Mouse (Mus musculus): ENCODE measurements at regions not wholly inside any gene's neighbourhood (a gene's known extent, or its start where the extent isn't known, plus 50 kb on each side); places are given as distances from the start of the nearest gene placed in this dataset. TPM values are rescaled to one million over a fixed set of nuclear protein-coding genes. Genes with fewer than 3 reads are reported as not detected.

DNA sequence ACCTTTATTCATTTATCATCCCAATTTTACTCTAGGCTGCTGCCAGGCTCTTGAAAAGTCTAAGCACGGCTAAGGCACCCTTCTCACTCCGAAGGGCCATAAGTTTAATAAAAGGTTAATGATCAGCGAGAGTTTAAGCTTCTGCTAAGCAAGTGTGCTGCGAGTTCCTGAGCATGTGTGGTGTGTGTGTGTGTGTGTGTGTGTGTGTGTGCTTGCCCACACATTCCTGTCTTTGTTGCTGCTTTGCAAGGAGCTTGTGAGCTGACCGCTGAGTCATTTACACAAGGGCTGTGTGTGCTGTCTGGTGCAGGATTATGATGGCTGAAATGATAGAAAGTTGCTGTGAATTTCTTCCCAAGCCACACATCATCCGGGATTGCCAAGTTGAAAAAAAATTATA is 527.1 kb downstream of the Ppargc1a start:
- H3K4me3 ChIP-seq (ENCODE audit: insufficient read depth, poor library complexity, severe bottlenecking) = no peak overlapping the region
- no peaks in the 10 kb centered on the region for H3K79me2 ChIP-seq (ENCODE audit: control insufficient read depth, insufficient read depth)
- no peaks in the 10 kb centered on the region for H3K27me3 ChIP-seq (ENCODE audit: control insufficient read depth, insufficient read depth, insufficient read length)
- no peak for TF ChIP-seq CTCF (IDR thresholded peaks at IDR 0.05; ENCODE audit: control insufficient read depth, insufficient read depth, insufficient read length)
- TF ChIP-seq MYOD1 (IDR thresholded peaks at IDR 0.05; ENCODE audit: control insufficient read depth, insufficient read length, low read depth) = no peak
- TF ChIP-seq USF1 (IDR thresholded peaks at IDR 0.05; ENCODE audit: low read depth) = no peak
- TF ChIP-seq MYOG (IDR thresholded peaks at IDR 0.05; ENCODE audit: control insufficient read depth, extremely low read depth, insufficient read length) = no peak
- no peak for TF ChIP-seq CEBPB (IDR thresholded peaks at IDR 0.05; ENCODE audit: low read depth)
- no peak for TF ChIP-seq FOSL1 (IDR thresholded peaks at IDR 0.05; ENCODE audit: insufficient read depth, low read length, poor library complexity, severe bottlenecking)
- TF ChIP-seq MAX (IDR thresholded peaks at IDR 0.05) = no peak
- no peaks in the 10 kb centered on the region for H3K79me3 ChIP-seq (ENCODE audit: low read depth)
- no peaks in the 10 kb centered on the region for H3K36me3 ChIP-seq (ENCODE audit: control insufficient read depth, insufficient read depth)
- H3ac ChIP-seq (ENCODE audit: control insufficient read depth, insufficient read length, low read depth) = no peak overlapping the region

DNA sequence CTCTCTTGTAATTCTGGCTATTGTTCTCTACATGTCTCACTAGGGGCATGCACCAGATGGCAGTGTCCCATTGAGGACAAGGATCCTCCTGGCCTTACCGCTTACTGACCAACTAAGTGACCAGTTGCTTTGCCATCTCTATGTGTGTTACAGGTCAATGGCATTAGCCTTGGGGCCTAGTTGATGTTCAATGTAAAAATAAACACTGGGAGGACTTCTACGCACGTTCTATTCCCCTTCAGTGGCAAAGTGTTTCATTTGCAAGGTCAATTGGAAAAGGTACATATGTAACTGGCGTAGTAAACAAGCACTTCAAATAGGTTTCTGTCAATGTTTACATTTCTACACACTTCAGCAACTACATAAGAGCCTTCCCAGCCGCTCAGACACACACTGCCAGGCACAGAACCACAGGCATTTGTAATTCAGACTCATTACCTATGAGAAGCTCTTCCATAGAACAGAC is 527.8 kb downstream of the Ppargc1a start:
- H3K79me2 ChIP-seq (ENCODE audit: control insufficient read depth, insufficient read depth) = no peaks in the 10 kb centered on the region
- no peak overlapping the region for H3K4me3 ChIP-seq (ENCODE audit: insufficient read depth, poor library complexity, severe bottlenecking)
- H3K36me3 ChIP-seq (ENCODE audit: control insufficient read depth, insufficient read depth) = no peaks in the 10 kb centered on the region
- H3K27me3 ChIP-seq (ENCODE audit: control insufficient read depth, insufficient read depth, insufficient read length) = no peaks in the 10 kb centered on the region
- H3ac ChIP-seq (ENCODE audit: control insufficient read depth, insufficient read length, low read depth) = no peak overlapping the region
- TF ChIP-seq MAX (IDR thresholded peaks at IDR 0.05) (no peak), CEBPB (IDR thresholded peaks at IDR 0.05; ENCODE audit: low read depth) (no peak), MYOD1 (IDR thresholded peaks at IDR 0.05; ENCODE audit: control insufficient read depth, insufficient read length, low read depth) (no peak), FOSL1 (IDR thresholded peaks at IDR 0.05; ENCODE audit: insufficient read depth, low read length, poor library complexity, severe bottlenecking) (no peak), USF1 (IDR thresholded peaks at IDR 0.05; ENCODE audit: low read depth) (no peak), CTCF (IDR thresholded peaks at IDR 0.05; ENCODE audit: control insufficient read depth, insufficient read depth, insufficient read length) (no peak), MYOG (IDR thresholded peaks at IDR 0.05; ENCODE audit: control insufficient read depth, extremely low read depth, insufficient read length) (no peak)
- no peaks in the 10 kb centered on the region for H3K79me3 ChIP-seq (ENCODE audit: low read depth)

- Histone ChIP-seq H3K79me3 (ENCODE audit: low read depth) (no peaks in the 10 kb centered on the region), H3K27me3 (ENCODE audit: control insufficient read depth, insufficient read depth, insufficient read length) (no peaks in the 10 kb centered on the region), H3ac (ENCODE audit: control insufficient read depth, insufficient read length, low read depth) (no peak overlapping the region), H3K36me3 (ENCODE audit: control insufficient read depth, insufficient read depth) (no peaks in the 10 kb centered on the region), H3K4me3 (ENCODE audit: insufficient read depth, poor library complexity, severe bottlenecking) (no peak overlapping the region), H3K79me2 (ENCODE audit: control insufficient read depth, insufficient read depth) (no peaks in the 10 kb centered on the region)
- no peak for TF ChIP-seq MYOG (IDR thresholded peaks at IDR 0.05; ENCODE audit: control insufficient read depth, extremely low read depth, insufficient read length)
- TF ChIP-seq CTCF (IDR thresholded peaks at IDR 0.05; ENCODE audit: control insufficient read depth, insufficient read depth, insufficient read length) = no peak
- no peak for TF ChIP-seq MYOD1 (IDR thresholded peaks at IDR 0.05; ENCODE audit: control insufficient read depth, insufficient read length, low read depth)
- TF ChIP-seq USF1 (IDR thresholded peaks at IDR 0.05; ENCODE audit: low read depth) = no peak
- no peak for TF ChIP-seq MAX (IDR thresholded peaks at IDR 0.05)
- TF ChIP-seq FOSL1 (IDR thresholded peaks at IDR 0.05; ENCODE audit: insufficient read depth, low read length, poor library complexity, severe bottlenecking) = no peak
- TF ChIP-seq CEBPB (IDR thresholded peaks at IDR 0.05; ENCODE audit: low read depth) = no peak
These were observed 531.0 kb downstream of the Ppargc1a start for GRCm38 (mm10) chr5:51036450-51036990.

DNA sequence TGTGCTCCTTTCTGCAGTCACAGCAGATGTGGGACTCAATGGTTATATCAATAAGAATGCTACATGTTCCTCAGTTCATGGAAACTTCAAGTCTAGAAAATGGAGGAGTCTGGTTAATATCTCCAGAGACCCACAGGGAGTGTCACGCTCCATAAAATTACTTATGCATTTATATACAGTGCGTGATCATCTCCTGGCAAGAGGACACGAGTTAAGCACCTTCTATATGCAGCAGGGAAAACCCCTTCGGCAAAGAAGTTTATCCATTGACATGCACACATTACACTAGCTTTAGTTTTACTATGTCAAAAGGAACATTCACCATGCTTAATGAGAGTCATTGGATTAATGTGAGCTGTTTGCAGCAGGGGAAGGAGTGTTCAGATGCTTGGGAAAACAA is 538.6 kb downstream of the Ppargc1a start:
- Histone ChIP-seq H3K79me3 (ENCODE audit: low read depth) (no peaks in the 10 kb centered on the region), H3K79me2 (ENCODE audit: control insufficient read depth, insufficient read depth) (no peaks in the 10 kb centered on the region), H3K36me3 (ENCODE audit: control insufficient read depth, insufficient read depth) (no peaks in the 10 kb centered on the region), H3K27me3 (ENCODE audit: control insufficient read depth, insufficient read depth, insufficient read length) (no peaks in the 10 kb centered on the region), H3K4me3 (ENCODE audit: insufficient read depth, poor library complexity, severe bottlenecking) (no peak overlapping the region), H3ac (ENCODE audit: control insufficient read depth, insufficient read length, low read depth) (no peak overlapping the region)
- no peak for TF ChIP-seq MYOD1 (IDR thresholded peaks at IDR 0.05; ENCODE audit: control insufficient read depth, insufficient read length, low read depth)
- no peak for TF ChIP-seq CTCF (IDR thresholded peaks at IDR 0.05; ENCODE audit: control insufficient read depth, insufficient read depth, insufficient read length)
- TF ChIP-seq MAX (IDR thresholded peaks at IDR 0.05) = no peak
- no peak for TF ChIP-seq MYOG (IDR thresholded peaks at IDR 0.05; ENCODE audit: control insufficient read depth, extremely low read depth, insufficient read length)
- no peak for TF ChIP-seq USF1 (IDR thresholded peaks at IDR 0.05; ENCODE audit: low read depth)
- no peak for TF ChIP-seq FOSL1 (IDR thresholded peaks at IDR 0.05; ENCODE audit: insufficient read depth, low read length, poor library complexity, severe bottlenecking)
- no peak for TF ChIP-seq CEBPB (IDR thresholded peaks at IDR 0.05; ENCODE audit: low read depth)

DNA sequence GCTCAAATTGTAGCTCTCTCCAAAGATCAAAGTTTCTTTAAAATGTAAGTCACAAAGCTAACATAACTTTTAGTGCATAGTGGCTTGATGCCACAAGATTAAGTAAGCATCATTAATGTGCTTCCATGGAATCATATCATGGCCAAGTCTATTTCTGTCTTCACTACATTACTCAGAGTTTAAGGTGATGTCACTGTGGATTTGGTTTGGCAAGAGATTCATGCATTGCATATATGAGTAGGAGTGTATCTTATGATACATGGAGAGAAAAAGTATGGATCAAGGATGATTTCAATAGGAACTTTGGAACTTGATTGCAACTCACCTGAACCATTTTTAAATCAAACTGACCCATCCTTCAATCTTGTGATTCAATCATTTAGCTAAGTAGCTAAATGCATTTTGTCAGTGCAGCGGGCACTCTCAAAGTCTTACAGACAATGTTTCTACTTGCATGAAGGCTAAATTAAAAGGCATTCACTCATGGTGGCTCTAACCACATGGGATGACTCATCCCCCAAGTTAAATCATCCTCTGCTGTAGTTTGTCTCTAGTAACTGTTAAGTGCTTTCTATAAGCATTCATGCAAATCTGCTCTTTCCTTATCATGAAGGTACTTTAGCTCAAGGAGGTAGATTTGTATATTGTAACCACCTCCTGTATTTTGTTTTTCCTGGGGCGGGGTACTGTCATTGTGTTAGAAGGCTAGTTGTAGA is 576.5 kb downstream of the Ppargc1a start:
- H3K79me3 ChIP-seq (ENCODE audit: low read depth) = no peaks in the 10 kb centered on the region
- H3K27me3 ChIP-seq (ENCODE audit: control insufficient read depth, insufficient read depth, insufficient read length) = no peaks in the 10 kb centered on the region

More for the DNA sequence above, 576.5 kb downstream of the Ppargc1a start:
- TF ChIP-seq CEBPB (IDR thresholded peaks at IDR 0.05; ENCODE audit: low read depth) (no peak), MAX (IDR thresholded peaks at IDR 0.05) (no peak), MYOG (IDR thresholded peaks at IDR 0.05; ENCODE audit: control insufficient read depth, extremely low read depth, insufficient read length) (no peak), FOSL1 (IDR thresholded peaks at IDR 0.05; ENCODE audit: insufficient read depth, low read length, poor library complexity, severe bottlenecking) (peak; percentile 12)
- Histone ChIP-seq H3K4me3 (ENCODE audit: insufficient read depth, poor library complexity, severe bottlenecking) (no peak overlapping the region), H3K36me3 (ENCODE audit: control insufficient read depth, insufficient read depth) (no peaks in the 10 kb centered on the region), H3ac (ENCODE audit: control insufficient read depth, insufficient read length, low read depth) (no peak overlapping the region), H3K79me2 (ENCODE audit: control insufficient read depth, insufficient read depth) (no peaks in the 10 kb centered on the region)

Small RNA genes in the stretch of these regions (microRNA-seq; reads per million reads assigned to microRNA genes)
- not detected for gene Gm44377 (ENCODE audit: borderline microRNAs expressed)
